Mouse (Mus musculus): ENCODE results near the gene Sct.

- TF ChIP-seq POLR2A (IDR thresholded peaks at IDR 0.05; ENCODE audit: borderline replicate concordance, control insufficient read depth, low read depth, low read length): no peak
- no peak for TF ChIP-seq CTCF (IDR thresholded peaks at IDR 0.05; ENCODE audit: control insufficient read depth, insufficient read depth, low read length)
Observed at GRCm38 (mm10) chr7:141294479-141294878, 15.5 kb upstream of the Sct start.

All from bone marrow, adult 2 months (tissue).